8 mouse cellular contexts compared by ENCODE assay signal in genomic region chr3:102012611-102013211, GRCm38 (mm10). TPM values are rescaled to one million over a fixed set of nuclear protein-coding genes. Genes with fewer than 3 reads are reported as not detected.
DNase-seq lines count a peak whose midpoint lies in the region; ATAC-seq and TF ChIP-seq lines count a peak whose summit lies in the region.

No protein-coding gene starts in this region.

- H3K36me3 ChIP-seq in heart, embryonic 12.5 days: no peaks in the 10 kb centered on the region
- no peaks in the 10 kb centered on the region for H3K36me3 ChIP-seq in ES-E14 (ENCODE audit: control insufficient read depth, insufficient read depth, low read length, poor library complexity, severe bottlenecking)
- 0 out of 2 replicates have a peak, but pooled peaks cover 4% of the 10 kb centered on the region for H3K36me3 ChIP-seq in hindbrain, embryonic 14.5 days (replicated peaks; ENCODE audit: control insufficient read depth, insufficient read depth)
- no peaks in the 10 kb centered on the region for H3K36me3 ChIP-seq in liver, embryonic 16.5 days (ENCODE audit: control insufficient read depth, insufficient read depth)
- no peaks in the 10 kb centered on the region for H3K36me3 ChIP-seq in small intestine, adult 2 months (ENCODE audit: control insufficient read depth, insufficient read depth, low read length)

- H3K9ac ChIP-seq in heart, embryonic 12.5 days: peak overlapping the region; percentile 16
- H3K9ac ChIP-seq in ES-E14 (ENCODE audit: insufficient read depth, low read depth, low read length, poor library complexity, severe bottlenecking): no peak overlapping the region
- H3K9ac ChIP-seq in hindbrain, embryonic 14.5 days: peak overlapping the region; percentile 98
- no peak overlapping the region for H3K9ac ChIP-seq in liver, embryonic 16.5 days (ENCODE audit: low read depth, low read length)

- H3K27me3 ChIP-seq in heart, embryonic 12.5 days (replicated peaks): peaks cover 67% of the 10 kb centered on the region
- H3K27me3 ChIP-seq in hindbrain, embryonic 14.5 days (ENCODE audit: control insufficient read depth, insufficient read depth, low read length): no peaks in the 10 kb centered on the region; the same call in 1 of the 2 replicates
- peaks cover 46% of the 10 kb centered on the region for H3K27me3 ChIP-seq in liver, embryonic 16.5 days (ENCODE audit: control insufficient read depth, insufficient read depth, low read depth, low read length)
- peaks cover 37% of the 10 kb centered on the region for H3K27me3 ChIP-seq in small intestine, adult 2 months (ENCODE audit: control insufficient read depth, insufficient read depth, low read length)

- H3K27ac ChIP-seq in heart, embryonic 12.5 days (ENCODE audit: poor library complexity, severe bottlenecking): no peak overlapping the region
- no peak overlapping the region for H3K27ac ChIP-seq in ES-E14 (ENCODE audit: insufficient read depth, low read depth, low read length, poor library complexity, severe bottlenecking)
- peak overlapping the region; percentile 99 for H3K27ac ChIP-seq in hindbrain, embryonic 14.5 days
- no peak overlapping the region for H3K27ac ChIP-seq in liver, embryonic 16.5 days (ENCODE audit: low read length)
- H3K27ac ChIP-seq in small intestine, adult 2 months (ENCODE audit: insufficient read depth, low read depth, low read length): no peak overlapping the region

- in situ Hi-C loops in ES-E14 (cut with MboI; ENCODE audit: low sequenced_read_pairs in 2 of 2, unreplicated experiment in 2 of 2): no loop called here

- H3K4me3 ChIP-seq in heart, embryonic 12.5 days: peak overlapping the region; percentile 42
- peak overlapping the region; percentile 44 to 52 for H3K4me3 ChIP-seq in ES-E14 (ENCODE audit: insufficient read depth in 1 of 2, low read depth in 1 of 2, low read length in 2 of 2, poor library complexity in 1 of 2, severe bottlenecking in 1 of 2)
- peak overlapping the region; percentile 65 for H3K4me3 ChIP-seq in hindbrain, embryonic 14.5 days (replicated peaks; ENCODE audit: low read length)
- H3K4me3 ChIP-seq in liver, embryonic 16.5 days (ENCODE audit: low read depth, low read length): 0 out of 2 replicates have a peak overlapping the region, but pooled peaks have one; percentile 6
- H3K4me3 ChIP-seq in small intestine, adult 2 months (ENCODE audit: low read depth, low read length): 0 out of 2 replicates have a peak overlapping the region, but pooled peaks have one; percentile 7

- intact Hi-C loops in heart, postnatal 36 days (cut with DNase I): no loop called here

- no peak for ATAC-seq in heart, embryonic 12.5 days (ENCODE audit: insufficient number of reproducible peaks, low FRiP score)
- ATAC-seq in hindbrain, embryonic 14.5 days (ENCODE audit: low FRiP score): peak; percentile 18
- no peak for ATAC-seq in liver, embryonic 16.5 days (ENCODE audit: low read depth)
- no peak for ATAC-seq in activated CD4-positive, CD25-positive, alpha-beta regulatory T cell, adult 4 months

- no peak for TF ChIP-seq POLR2A in small intestine, adult 2 months (IDR thresholded peaks at IDR 0.05; ENCODE audit: low read depth, low read length)

- H3K4me1 ChIP-seq in heart, embryonic 12.5 days (replicated peaks): peaks cover 21% of the 10 kb centered on the region
- H3K4me1 ChIP-seq in ES-E14 (ENCODE audit: control insufficient read depth in 2 of 2, insufficient read depth in 2 of 2, low read length in 2 of 2, poor library complexity in 1 of 2): peaks cover 0 to under 1% of the 10 kb centered on the region in 2 experiments; a peak in 1 of 4 replicates
- H3K4me1 ChIP-seq in hindbrain, embryonic 14.5 days (replicated peaks; ENCODE audit: control insufficient read depth, insufficient read depth, low read length): peaks cover 3% of the 10 kb centered on the region
- no peaks in the 10 kb centered on the region for H3K4me1 ChIP-seq in liver, embryonic 16.5 days (ENCODE audit: control insufficient read depth, low read depth, low read length)
- H3K4me1 ChIP-seq in small intestine, adult 2 months (ENCODE audit: control insufficient read depth, insufficient read depth, insufficient read length, low read length): no peaks in the 10 kb centered on the region; the same call in 1 of the 2 replicates

- H3K9me3 ChIP-seq in heart, embryonic 12.5 days (replicated peaks): no peaks in the 10 kb centered on the region
- no peaks in the 10 kb centered on the region for H3K9me3 ChIP-seq in ES-E14 (ENCODE audit: control insufficient read depth, insufficient read depth, low read depth, low read length)
- no peaks in the 10 kb centered on the region for H3K9me3 ChIP-seq in hindbrain, embryonic 14.5 days (ENCODE audit: control insufficient read depth, low read length)
- no peaks in the 10 kb centered on the region for H3K9me3 ChIP-seq in liver, embryonic 16.5 days (replicated peaks; ENCODE audit: control insufficient read depth, low read length)

- peak overlapping the region; percentile 70 for H3K4me2 ChIP-seq in heart, embryonic 12.5 days
- H3K4me2 ChIP-seq in hindbrain, embryonic 14.5 days (replicated peaks): peak overlapping the region; percentile 68
- H3K4me2 ChIP-seq in liver, embryonic 16.5 days (ENCODE audit: low read depth, low read length): no peak overlapping the region

- TF ChIP-seq CTCF in small intestine, adult 2 months (IDR thresholded peaks at IDR 0.05; ENCODE audit: extremely low read depth, insufficient read length, insufficient replicate concordance, low read depth, low read length): no peak

- under 1% methylated on average over 53 of the region's 53 CpGs for WGBS in heart, embryonic 12.5 days
- WGBS in hindbrain, embryonic 14.5 days: under 1% methylated on average over 53 of the region's 53 CpGs
- WGBS in liver, embryonic 16.5 days (ENCODE audit: insufficient replicate concordance): under 1% methylated on average over 53 of the region's 53 CpGs
- WGBS in small intestine, adult 2 months: 4% methylated on average over 53 of the region's 53 CpGs

- DNase-seq in heart, postnatal 36 days: no peak
- no peak for DNase-seq in ES-E14 (ENCODE audit: low read depth, low spot score)
- DNase-seq in cerebellum, postnatal 4 days (ENCODE audit: low spot score in 2 of 2): peak; percentile 54 to 91
- DNase-seq in hindbrain, embryonic 14.5 days (ENCODE audit: low spot score): peak; percentile 47

TF ChIP-seq in ES-E14, 5 proteins besides CTCF, POLR2A, EP300 and RAD21:
- TF ChIP-seq CHD2 (IDR thresholded peaks at IDR 0.05; ENCODE audit: low read depth, low read length) (no peak), ZC3H11A (IDR thresholded peaks at IDR 0.05; ENCODE audit: borderline replicate concordance, low read depth, low read length) (no peak), HCFC1 (IDR thresholded peaks at IDR 0.05; ENCODE audit: borderline replicate concordance, insufficient read depth, low read length) (no peak)

RNA-seq across cellular contexts. Expression of gene Nhlh2, which starts 2.8 kb away (rescaled TPM):
- polyA plus RNA-seq in heart, embryonic 12.5 days (2016; fragmentation: Nextera tagmentation; extraction: Ambion mirVana): 0.09 and 0.14 TPM in 2 replicates
- not detected for total RNA-seq in heart, postnatal 36 days (2021)
- total RNA-seq in ES-E14 (2012; rRNA removed): not detected in 2 replicates
- polyA plus RNA-seq in hindbrain, embryonic 14.5 days (2014; fragmentation: Nextera tagmentation; extraction: Ambion mirVana): 27.2 and 29.4 TPM in 2 replicates
- not detected in 2 replicates for polyA plus RNA-seq in liver, embryonic 16.5 days (2015; fragmentation: Nextera tagmentation; extraction: Ambion mirVana)
- 0.05 TPM in 1 of 2 replicates, not detected in the other for polyA plus RNA-seq in small intestine, adult 2 months (2012; rRNA removed)
- polyA plus RNA-seq in activated CD4-positive, CD25-positive, alpha-beta regulatory T cell, adult 4 months (2017; shearing (Covaris generic)): not detected

Comparison
In these comparisons a context has a peak if more than half of its experiments do, and no peak if none do; other contexts are left out.
1. H3K4me3 ChIP-seq: peak in every context shown above with its lines; median percentile 65 in hindbrain, embryonic 14.5 days; 48 in ES-E14; 42 in heart, embryonic 12.5 days; 7 in small intestine, adult 2 months; 6 in liver, embryonic 16.5 days.
2. H3K9ac ChIP-seq: peak in heart, embryonic 12.5 days (single experiment) and hindbrain, embryonic 14.5 days (single experiment); none in ES-E14 (single experiment) and liver, embryonic 16.5 days (single experiment).
3. DNase-seq: peak in cerebellum, postnatal 4 days (2 of 2) and hindbrain, embryonic 14.5 days (single experiment); none in heart, postnatal 36 days (0 of 2) and ES-E14 (single experiment).
4. RNA of gene Nhlh2, which starts 2.8 kb away (polyA plus RNA-seq): 27.2 to 29.4 TPM in hindbrain, embryonic 14.5 days; 0.09 to 0.14 TPM in heart, embryonic 12.5 days, 0.05 TPM in small intestine, adult 2 months, not detected in liver, embryonic 16.5 days and not detected in activated CD4-positive, CD25-positive, alpha-beta regulatory T cell, adult 4 months; every median in the first group is over 10 times any median in the second.